Mouse (Mus musculus) skeletal muscle tissue, adult 2 months (tissue): Measurements from ENCODE around the gene 1700008O03Rik.

Experiments
- DNase-seq: peaks from one replicate; pipeline ENCODE4 v3.0.0-alpha.2; 2012; ENCODE audit warnings: low read depth, low spot score

Gene 1700008O03Rik

GRCm38 (mm10) chr7:44344622-44345021 is 41.0 kb downstream of the 1700008O03Rik start:
- DNase-seq, result no peak

- DNase-seq, result no peak
Observed at GRCm38 (mm10) chr7:44343459-44344015, 42.1 kb downstream of the 1700008O03Rik start.

- DNase-seq, result no peak
Observed at GRCm38 (mm10) chr7:44341714-44342113, 43.9 kb downstream of the 1700008O03Rik start.

GRCm38 (mm10) chr7:44341119-44341518 is 44.5 kb downstream of the 1700008O03Rik start:
- DNase-seq, result no peak

GRCm38 (mm10) chr7:44340226-44340625 is 45.4 kb downstream of the 1700008O03Rik start:
- no peak for DNase-seq

GRCm38 (mm10) chr7:44337121-44337849 is 48.3 kb downstream of the 1700008O03Rik start:
- no peak for DNase-seq

- DNase-seq, result no peak
Observed at GRCm38 (mm10) chr7:44336046-44337021, 49.3 kb downstream of the 1700008O03Rik start.

- no peak for DNase-seq
Observed at GRCm38 (mm10) chr7:44335031-44335878, 50.4 kb downstream of the 1700008O03Rik start.

- no peak for DNase-seq
Observed at GRCm38 (mm10) chr7:44334139-44334538, 51.5 kb downstream of the 1700008O03Rik start.

GRCm38 (mm10) chr7:44332336-44332735 is 53.3 kb downstream of the 1700008O03Rik start:
- no peak for DNase-seq

- DNase-seq, result no peak
Observed at GRCm38 (mm10) chr7:44326614-44327013, 59.0 kb downstream of the 1700008O03Rik start.

GRCm38 (mm10) chr7:44322290-44322689 is 63.3 kb downstream of the 1700008O03Rik start:
- no peak for DNase-seq

GRCm38 (mm10) chr7:44320886-44321285 is 64.7 kb downstream of the 1700008O03Rik start:
- no peak for DNase-seq

GRCm38 (mm10) chr7:44317913-44318312 is 67.7 kb downstream of the 1700008O03Rik start:
- DNase-seq, result no peak

- no peak for DNase-seq
Observed at GRCm38 (mm10) chr7:44312484-44312883, 73.1 kb downstream of the 1700008O03Rik start.

- no peak for DNase-seq
Observed at GRCm38 (mm10) chr7:44311713-44312304, 73.8 kb downstream of the 1700008O03Rik start.

- DNase-seq, result no peak
Observed at GRCm38 (mm10) chr7:44310878-44311712, 74.5 kb downstream of the 1700008O03Rik start.

- DNase-seq, result no peak
Observed at GRCm38 (mm10) chr7:44310285-44310877, 75.2 kb downstream of the 1700008O03Rik start.
